Mouse (Mus musculus) induced T-regulatory cell, adult 2 months (primary cell): ENCODE results near the gene Fbxl16.

Experiments used
- DNase-seq: peaks from one replicate; pipeline ENCODE4 v3.0.0-alpha.2; 2012; ENCODE audit warnings: low read depth

Gene Fbxl16

DNA sequence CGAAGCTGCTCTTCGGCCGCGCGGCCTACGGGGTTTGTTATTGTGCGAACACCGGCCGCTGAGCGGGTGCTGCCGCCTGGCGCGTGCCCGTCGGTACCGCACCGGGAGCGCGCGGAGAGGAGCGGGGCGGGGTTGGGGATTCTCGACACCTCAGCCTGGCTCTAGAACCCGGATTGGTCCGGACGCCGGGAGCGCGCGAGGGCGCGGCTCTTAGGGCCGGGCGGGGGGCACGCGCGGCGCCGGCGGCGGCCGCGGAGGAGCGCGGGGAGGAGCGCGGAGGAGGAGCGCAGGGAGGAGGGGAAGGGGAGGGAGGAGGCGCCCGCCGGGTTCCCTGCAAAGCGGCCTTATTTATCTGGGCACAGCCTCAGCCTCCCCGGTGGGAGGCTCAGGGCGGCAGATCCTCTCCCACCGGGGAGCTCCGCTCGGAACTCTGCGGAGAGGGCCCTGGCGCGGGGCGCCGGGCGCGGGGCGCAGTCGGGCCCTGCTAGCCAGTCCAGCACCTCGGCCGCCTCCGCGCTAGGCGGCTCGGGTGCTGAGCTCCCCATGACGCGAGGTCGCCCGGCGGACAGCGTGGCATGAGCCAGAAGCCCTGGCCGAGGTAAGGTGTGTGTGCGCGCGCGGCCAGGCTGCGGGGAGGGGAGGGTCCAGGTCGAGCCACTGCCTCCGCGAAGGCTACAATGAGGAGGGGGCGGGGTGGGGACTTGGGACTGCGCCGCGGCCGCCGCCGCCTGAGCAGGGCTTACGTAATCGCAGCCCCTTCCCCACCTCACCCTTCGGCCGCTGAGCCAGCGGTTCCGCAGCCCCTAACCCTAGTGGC is at the start of gene Fbxl16:
Fbxl16 (plus strand) TSS at position 297 of the 817 bp plus-strand sequence.
- peak; percentile 58 for DNase-seq

DNA sequence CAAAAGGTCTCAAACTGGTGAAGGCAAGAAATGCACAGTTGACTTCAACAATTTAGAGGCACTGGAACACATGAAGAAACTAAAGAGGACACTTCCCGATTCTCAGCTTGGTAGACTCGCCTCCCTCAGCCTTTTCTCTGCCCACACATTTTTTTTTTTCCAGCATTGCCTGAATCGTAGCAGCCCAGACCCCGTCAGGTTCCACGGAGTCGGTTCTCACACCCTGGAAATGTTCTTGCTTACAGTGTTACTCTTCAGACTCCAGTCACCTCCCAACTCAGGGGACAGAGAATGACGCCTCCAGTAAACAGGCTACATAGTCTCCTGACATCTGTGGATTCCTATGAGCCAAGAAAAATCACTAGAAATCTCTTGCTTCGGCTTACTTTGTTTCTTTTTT is 48.7 kb upstream of the Fbxl16 start:
- no peak for DNase-seq

DNA sequence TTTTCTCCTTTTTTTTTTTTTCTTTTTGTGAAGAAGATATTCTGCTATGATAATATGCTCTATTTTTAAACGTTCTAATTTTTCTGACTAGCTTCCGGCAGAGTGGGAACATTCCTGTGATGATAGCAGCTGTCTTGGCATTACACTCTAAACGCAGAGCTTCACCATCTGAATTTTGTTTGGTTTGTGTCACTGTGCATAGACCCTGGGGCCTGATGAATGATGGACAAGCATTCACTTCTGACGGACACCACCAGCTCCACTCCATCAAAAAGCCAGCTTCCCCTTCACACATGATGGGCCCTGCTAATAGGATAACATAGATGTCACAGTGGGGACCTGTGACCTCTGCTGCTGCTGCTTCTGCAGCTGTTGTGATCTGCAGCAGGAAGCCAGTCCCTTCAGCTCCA is 47.3 kb upstream of the Fbxl16 start:
- DNase-seq: no peak

DNA sequence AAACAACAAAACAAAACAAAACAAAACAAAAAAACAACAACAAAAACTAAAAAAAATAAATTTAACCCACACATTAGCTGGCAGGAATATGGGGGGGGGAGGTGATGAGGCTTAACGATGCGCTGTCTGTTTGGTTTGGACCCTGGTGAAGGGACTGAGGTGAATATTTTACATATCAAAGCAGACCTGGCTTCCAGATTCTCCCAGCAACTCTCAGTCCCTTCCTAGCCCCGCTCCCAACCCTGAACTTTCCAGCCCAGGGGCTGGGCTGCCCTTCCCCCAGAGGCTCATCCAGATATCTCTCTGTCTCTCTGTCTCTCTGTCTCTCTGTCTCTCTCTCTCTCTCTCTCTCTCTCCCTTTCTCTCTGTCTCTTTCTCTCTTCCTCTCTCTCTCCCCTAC is 46.3 kb upstream of the Fbxl16 start:
- no peak for DNase-seq

DNA sequence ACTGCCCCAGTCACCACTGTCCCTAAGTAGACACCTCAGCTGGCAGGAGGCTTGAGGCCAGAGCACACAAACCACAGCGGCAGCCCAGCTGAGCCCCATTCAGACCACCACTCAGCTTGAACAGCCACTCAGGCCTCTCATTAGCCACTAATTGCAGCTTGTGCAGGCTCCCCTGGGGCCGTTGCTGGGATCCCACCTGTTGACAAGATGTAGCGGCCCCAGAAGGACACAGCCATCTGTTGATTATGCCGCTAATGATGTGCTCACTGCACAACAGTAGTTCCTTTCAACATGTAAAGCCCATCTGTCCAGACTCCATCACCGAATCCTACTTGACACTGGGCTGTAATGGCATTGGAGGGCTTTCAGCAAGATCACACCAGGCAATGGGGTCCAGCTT is 43.0 kb upstream of the Fbxl16 start:
- DNase-seq: no peak

DNA sequence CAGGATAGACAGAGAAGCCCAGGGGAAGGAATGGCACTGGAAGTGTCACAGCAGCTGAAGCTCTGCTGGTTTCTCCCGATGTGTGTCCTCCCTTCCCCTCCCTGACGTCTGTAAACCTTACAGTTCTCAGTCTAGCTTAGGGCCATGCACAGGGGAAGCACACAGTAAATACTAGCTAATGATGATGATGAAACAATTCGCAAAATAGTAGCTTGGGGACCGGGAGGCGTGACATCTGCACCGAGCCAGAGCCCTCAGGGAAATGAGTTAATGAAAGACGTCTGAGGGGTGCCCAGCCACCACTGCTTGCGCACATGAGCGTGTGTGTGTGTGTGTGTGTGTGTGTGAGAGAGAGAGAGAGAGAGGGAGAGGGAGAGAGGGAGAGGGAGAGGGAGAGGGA is 39.6 kb upstream of the Fbxl16 start:
- DNase-seq: no peak

DNA sequence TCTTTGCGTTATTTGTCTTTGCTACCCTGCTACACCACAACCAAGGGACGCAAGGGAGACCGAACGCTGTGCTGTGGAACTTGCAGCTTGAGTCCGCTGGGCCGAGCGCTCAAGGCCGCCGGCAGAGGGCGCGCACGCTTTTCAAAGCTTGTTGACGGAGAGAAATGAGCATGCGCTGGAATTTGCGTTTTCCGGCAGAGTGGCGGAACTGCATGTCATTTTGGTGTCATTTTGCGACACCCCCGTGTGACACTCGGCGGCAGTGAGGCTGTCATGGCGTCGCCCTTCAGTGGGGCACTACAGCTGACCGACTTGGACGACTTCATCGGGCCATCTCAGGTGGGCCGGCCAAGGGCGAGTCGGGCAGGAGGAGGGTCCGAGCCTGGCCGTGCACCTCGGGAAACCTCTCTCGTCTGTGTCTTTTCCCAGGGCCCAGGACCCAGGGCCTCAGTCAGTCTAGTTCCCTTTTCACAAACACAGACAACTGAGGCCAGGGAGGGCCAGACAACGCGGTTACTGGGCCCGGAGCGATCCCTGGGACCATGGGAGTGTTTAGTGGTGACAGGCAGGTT is 35.2 kb upstream of the Fbxl16 start, which contains the start of gene Narfl:
Narfl (plus strand) TSS at position 228 of the 572 bp plus-strand sequence.
- DNase-seq: peak; percentile 99

DNA sequence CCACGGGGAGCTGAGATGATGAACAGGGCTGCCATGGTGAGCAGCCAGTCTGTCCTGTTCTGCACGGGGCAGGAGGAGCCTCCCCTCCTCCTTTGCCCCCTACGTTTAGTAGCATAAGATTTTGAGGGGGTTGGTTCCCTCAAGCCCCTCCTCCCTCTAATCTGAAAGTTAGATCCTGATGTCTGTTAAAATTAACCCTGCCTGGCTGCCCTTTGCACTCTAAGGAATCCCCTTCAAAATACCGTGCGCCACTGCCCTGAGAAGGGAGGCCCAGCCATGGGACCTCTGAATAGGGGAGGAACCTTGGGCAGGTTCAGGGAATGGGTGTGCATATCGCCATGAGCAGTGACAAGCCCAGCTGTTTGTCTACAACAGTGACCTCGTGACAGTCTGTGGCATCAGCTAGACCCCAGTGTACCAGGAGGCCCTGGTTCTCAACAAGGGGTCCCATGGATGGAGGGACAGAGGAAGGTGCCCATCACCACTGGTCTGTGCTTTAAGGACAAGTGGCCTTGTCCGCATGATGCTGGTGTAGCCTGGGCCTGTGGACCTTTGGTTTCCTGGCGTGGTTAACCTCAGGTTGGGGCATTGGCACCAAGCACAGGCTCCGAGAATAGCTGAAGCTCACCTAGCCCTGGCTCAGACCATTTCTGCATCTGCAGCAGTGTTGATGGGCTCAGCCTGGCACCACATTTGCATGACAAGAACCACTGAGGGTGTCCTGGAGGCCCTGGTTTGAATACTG is 33.4 kb upstream of the Fbxl16 start:
- no peak for DNase-seq

DNA sequence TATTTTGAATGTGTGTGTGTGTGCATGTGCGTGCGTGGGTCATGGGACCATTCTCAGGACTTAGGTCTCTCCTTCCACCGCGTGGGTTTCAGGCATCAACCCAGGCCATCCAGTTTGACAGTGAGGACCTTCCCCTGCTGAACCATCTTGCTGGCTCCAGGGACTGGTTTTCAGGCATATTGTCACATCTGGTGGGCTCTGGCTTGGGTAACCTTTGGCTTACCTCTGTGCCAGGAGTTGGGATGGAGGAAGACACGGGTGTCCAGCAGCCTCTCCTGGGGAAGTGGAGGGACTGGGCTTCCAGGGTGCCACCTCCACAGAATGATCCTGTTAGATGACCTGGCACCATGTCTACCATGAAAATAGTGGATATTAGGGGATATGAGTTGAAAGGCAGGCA is 30.9 kb upstream of the Fbxl16 start:
- DNase-seq: no peak

DNA sequence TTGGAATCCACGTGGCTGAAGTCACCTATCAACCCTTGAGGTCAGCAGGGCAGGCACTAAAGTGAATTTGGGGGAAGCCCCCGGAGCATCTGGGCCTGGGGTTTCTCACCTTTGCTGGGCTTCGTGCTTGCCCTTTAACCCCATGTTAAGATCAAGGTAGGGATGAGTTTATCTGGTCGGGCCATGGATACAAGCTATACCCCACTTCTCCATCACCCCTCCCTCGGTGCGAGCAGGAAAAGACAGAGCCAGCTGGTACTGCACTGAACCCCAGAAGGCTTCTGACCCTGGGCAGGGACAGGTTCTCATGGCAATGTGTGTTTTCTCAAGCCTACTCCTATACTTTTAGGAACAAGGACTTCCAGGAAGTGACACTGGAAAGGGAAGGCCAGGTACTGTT is 27.5 kb upstream of the Fbxl16 start:
- no peak for DNase-seq

DNA sequence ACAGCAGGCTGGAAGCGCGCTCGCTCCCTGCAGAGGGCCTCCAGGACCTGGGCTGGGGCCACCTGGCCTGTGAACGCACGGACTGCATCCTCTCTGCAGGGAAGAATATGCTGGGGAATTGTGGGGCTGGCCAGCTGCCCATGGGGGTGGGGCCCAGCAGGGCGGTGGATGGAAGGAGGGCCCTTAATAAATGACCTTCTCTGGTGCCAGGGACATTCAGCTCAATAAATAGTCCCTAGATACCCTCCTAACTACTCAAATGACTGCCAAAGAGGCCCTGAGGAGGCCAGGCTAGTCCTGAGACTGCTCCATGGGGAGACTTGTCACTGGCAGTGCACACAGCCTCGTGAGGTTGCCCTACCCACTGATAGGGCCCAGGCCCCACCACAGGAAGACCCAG is 25.8 kb upstream of the Fbxl16 start:
- no peak for DNase-seq

DNA sequence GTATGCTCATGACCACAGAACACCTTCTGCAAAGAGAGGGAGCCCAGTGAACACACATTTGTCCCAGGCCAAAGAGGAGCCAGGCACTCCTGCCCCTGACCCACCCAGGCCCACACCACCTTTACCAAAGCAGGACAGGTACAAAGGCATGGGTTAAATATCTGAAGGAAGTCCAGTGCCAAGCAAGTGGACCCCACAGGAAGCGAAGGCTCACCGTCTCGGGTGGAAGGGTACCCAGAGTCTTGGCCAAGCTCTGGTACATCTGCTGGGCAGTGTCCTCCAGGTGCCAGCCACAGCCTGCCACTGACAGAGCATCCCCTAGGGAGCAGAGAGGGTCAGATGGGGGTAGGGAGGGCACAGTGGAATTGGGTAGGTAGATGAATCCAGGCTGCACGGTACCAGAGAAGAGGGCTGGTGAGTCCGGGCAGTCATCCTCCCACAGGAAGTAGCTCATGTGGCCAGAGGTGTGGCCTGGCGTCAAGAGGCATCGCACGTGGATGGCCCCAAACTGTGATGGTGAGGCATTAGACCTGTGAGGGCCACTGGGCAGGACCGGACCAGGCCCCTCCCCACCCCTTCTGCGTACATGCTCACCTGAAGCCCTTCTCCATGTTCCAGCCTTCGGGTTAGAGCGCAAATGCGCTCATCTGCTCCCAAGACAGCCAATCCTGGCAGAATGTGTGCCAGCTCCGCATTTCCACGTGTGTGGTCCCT is 24.9 kb upstream of the Fbxl16 start:
- DNase-seq: no peak

DNA sequence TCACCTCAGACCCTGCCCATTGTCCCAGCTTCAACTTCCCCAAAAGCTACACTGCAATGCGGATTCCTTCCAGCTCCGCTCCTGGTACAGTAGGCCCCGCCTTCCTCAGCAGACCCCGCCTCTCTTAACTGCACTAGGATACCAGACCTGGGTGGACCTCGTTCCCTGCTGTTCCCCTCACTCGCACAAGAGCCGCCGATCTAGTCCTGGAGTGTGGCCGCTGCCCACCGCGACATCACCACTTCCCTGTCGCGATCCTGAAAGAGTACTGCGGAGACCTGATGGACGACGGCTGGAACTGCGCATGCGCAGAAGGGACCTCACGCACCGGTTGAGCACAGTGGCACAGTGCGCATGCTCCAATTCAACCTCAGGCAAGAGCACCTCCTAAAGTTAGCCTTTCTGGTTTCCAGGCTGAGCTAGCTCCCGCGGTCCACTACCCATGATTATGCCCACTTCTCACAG is 23.6 kb upstream of the Fbxl16 start, which contains the start of gene Haghl:
Haghl (minus strand) TSS at position 393 of the 465 bp plus-strand sequence.
- peak; percentile 99 for DNase-seq

DNA sequence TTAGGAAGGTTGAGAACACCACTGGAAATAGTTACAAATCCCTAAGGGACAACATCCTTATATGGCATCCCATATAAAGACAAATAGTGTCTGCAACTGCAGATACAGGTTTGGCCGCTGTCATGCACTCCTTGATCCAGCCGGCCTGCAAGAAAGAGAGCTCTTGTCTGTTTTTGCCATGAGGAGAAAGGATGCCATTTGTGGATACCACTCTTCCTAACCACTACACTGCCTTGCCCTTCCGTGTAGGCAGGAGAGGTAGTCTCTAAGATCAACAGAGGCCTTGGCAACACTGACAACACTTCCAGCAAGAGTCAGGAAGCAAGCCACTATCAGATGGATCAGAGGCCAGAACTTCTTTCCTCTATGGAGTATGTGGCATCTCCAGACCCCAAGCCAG is 22.6 kb upstream of the Fbxl16 start, which contains the start of gene Ccdc78:
Ccdc78 (plus strand) TSS at position 301 of the 400 bp plus-strand sequence.
- DNase-seq: no peak

DNA sequence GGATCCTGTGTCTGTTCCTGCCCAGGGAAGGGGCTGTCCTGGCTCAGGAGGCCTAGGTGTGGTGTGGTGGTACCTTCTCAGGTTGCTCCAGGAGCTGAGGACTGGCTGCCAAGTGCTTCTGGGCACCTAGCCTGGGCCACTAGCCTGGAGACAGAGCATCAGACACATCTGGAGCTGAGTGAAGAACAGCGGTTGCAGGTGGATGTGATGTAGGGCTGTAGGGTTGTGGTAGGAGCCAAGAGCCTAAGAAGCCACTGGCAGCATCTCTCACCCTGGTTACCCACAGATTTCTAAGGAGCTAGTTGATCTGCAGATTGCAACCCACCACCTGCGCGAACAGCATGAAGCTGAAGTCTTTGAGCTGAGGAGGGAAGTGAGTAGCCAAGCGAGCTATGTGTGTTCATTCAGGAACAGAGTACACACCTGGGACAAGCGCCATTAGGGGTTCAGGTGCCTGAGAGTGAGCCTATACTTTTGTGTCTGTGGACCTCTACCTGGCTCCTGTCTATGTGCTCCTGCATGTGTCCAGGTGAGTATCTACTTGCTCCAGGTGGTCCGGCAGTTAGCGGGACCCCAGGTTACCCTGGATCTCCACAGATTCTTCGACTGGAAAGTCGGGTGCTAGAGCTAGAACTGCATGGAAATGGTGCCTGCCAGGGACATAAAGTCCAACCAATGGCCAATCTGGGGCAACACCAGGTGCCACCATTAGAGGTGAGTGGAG is 21.9 kb upstream of the Fbxl16 start:
- no peak for DNase-seq

DNA sequence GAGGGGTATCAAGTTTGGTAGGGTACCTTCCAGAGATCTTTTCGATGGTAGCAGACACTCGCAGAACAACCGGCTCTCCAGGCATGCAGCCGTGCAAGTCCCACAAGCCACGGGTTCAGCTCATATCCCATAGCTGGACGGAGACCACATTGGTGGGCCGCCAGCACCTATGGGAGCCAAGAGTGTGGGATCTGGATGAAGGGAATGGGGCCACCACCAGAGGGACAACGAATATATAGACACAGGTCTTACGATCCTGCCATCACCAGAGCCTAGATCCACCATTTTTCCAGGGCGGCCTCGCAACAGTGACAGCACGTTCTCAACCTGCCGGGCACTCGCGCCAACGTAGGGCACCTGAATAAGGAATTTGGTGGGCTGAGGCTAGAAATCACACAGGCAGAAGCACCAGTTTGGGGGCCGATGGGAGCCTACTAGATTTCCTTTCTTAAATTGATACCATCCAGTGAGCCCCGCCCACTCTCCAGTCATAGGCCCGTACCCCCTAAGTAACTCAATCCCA is 17.5 kb upstream of the Fbxl16 start:
- DNase-seq: no peak

DNA sequence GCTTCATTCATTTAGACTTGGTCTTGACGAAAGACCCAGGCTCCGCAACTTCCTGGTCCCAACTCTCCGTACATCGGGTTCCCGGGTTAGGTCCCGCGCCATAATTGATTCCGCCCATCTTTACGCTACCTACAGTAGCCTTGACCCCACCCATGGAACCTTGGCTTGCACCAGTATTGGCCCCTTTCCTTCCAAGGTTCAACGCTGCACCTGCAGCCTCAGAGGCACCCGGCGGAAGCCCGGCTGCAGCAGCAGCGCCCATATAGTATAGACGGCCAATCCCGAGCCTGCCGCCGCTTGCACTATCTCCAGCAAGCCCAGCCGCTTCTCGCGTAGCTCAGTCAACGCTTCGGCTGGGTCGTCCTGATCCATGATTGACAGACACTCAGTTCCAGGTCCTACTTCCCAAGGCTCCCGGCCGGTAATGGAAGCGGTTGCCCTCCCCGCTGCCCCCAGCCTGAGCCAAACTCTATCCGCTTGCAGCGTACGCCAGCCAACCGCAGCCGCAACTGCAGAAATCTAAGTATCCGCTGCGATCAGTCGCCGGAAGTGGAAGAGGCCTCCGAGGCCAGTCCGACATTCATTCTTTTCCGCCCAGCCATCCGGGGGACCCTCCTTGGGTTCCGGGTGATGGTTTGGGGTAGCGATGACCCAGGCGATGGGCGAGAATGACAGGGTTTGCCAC is 16.9 kb upstream of the Fbxl16 start:
- DNase-seq: peak; percentile 95

DNA sequence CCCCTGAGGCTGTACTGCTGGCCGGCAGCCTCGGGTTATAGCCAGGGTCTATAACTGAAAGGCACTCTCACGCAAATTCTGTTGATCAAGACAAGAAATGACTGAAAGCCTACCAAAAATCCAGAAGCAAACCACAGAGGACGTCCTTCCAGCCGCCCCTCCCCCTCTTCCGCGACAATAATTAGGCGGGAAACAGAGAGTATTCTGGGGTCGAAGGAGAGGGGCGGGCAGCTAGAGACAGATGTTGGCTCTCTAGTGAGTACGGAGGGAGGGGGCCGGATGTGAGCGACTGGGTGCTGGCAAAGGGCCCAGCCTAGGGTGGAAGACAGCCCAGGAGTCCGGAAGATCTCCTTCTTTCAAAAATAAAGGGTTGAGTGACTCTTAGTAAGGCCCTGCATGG is 16.3 kb upstream of the Fbxl16 start, which contains the start of gene Fam173a:
Fam173a (minus strand) TSS at position 287 of the 400 bp plus-strand sequence.
- peak; percentile 88 for DNase-seq

DNA sequence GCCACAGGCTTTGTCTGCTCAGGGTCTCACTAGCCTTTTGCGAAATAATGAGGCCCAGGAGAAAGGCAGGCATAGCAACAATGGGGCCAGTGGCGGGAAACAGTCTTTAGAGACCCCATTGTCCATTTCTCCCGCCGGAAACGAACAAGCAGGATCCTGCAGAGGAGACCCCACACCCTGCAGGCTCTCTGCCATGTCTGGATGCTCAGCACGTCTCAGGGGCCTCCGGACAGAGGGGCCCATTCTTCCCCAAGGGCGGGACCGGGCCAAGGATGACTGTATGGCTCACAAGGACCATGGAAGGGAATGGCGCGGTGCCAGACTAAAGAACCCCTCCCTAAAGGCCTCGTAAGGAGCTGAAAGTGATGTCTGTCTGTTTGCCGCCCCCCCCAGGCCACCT is 14.7 kb upstream of the Fbxl16 start:
- DNase-seq: no peak

DNA sequence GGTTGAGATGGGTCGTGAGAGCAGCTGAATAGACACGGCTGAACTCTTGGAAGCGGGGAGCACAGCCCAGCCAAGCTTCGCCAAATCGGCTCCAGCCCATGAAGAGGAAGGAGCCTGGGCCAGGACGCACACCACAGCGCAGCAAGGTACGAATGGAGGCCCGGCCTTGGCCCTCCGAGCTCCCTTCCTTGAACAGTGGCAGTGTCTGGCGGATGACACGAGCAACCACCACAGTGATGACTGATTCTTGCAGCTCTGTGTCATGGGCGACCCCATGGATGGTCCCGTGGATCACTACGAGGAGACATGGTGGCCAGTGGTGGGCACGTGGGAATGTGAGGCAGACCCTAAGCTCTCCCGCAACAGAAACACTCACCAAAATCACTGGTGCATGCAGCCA is 13.9 kb upstream of the Fbxl16 start:
- DNase-seq: no peak
